Mouse (Mus musculus) G1E (cell line): ENCODE measurements around the gene Neurod4. TPM values are rescaled to one million over a fixed set of nuclear protein-coding genes. Genes with fewer than 3 reads are reported as not detected.

ENCODE experiments used
- ATAC-seq: 2 replicates; pipeline ENCODE4 v1.8.0; 2016; ENCODE audit warnings: mild to moderate bottlenecking; ENCODE audit not compliant: insufficient number of reproducible peaks, poor library complexity, low FRiP score, severe bottlenecking; ENCODE audit errors: extremely low read depth
- DNase-seq: peaks from one replicate; pipeline ENCODE4 v3.0.0; 2012; ENCODE audit warnings: low spot score
- H3K27me3 ChIP-seq: 2 replicates; pipeline ENCODE4 v1.6.1; 2012; ENCODE audit warnings: mild to moderate bottlenecking, low read length, inconsistent platforms; ENCODE audit not compliant: insufficient read depth
- H3K36me3 ChIP-seq: replicated peaks from 2 replicates; pipeline ENCODE3; 2012; ENCODE audit warnings: mild to moderate bottlenecking, inconsistent platforms
- H3K4me1 ChIP-seq: 2 replicates; pipeline ENCODE4 v1.6.1; 2012; ENCODE audit warnings: low read depth, low read length, inconsistent platforms, mixed read lengths; ENCODE audit not compliant: insufficient read depth
- H3K4me3 ChIP-seq: 2 replicates; pipeline ENCODE4 v1.5.1; 2012; ENCODE audit warnings: low read depth, mild to moderate bottlenecking, inconsistent platforms, low read length, moderate library complexity, mixed read lengths
- H3K9me3 ChIP-seq: replicated peaks from 2 replicates; pipeline ENCODE4 v1.6.1; 2012; ENCODE audit warnings: inconsistent platforms
- CTCF ChIP-seq: IDR thresholded peaks from 2 replicates; pipeline ENCODE4 v1.5.1; 2012; ENCODE audit warnings: low read depth, low read length, inconsistent platforms, mixed read lengths
- GATA1 ChIP-seq: IDR thresholded peaks from 2 replicates; pipeline ENCODE4 v1.6.1; 2012; ENCODE audit warnings: borderline replicate concordance, low read length, inconsistent platforms, mixed read lengths
- GATA2 ChIP-seq: IDR thresholded peaks from 2 replicates; pipeline ENCODE4 v1.6.1; 2012; ENCODE audit warnings: low read depth, low read length, inconsistent platforms, borderline replicate concordance
- POLR2AphosphoS5 ChIP-seq: IDR thresholded peaks from 2 replicates; pipeline ENCODE4 v1.6.1; 2012; ENCODE audit warnings: low read depth, low read length, inconsistent platforms; ENCODE audit not compliant: insufficient replicate concordance
- TAL1 ChIP-seq: conservative IDR thresholded peaks from 2 replicates; pipeline ENCODE4 v1.6.1; 2012; ENCODE audit warnings: low read depth, low read length, inconsistent platforms, mixed read lengths
- polyA plus RNA-seq: library from polyadenylated mRNA; stranded (reverse); fragments of >175 nt; gene quantifications from 2 replicates; pipeline ENCODE4 v1.2.3, GENCODE M21; 2012
- total RNA-seq, 2 experiments: library from RNA; stranded (forward) in 1 of 2; stranded (reverse) in 1 of 2; fragments of 200-1000 nt in 1 of 2; fragments of >200 nt in 1 of 2; fragmentation: Nextera tagmentation in 1 of 2; gene quantifications; 2 replicates each; pipeline ENCODE4 v1.2.3; 2014 to 2017

Neurod4 gene
- total and polyA plus RNA-seq, 3 experiments = 0.60 TPM; not detected in 2

DNA sequence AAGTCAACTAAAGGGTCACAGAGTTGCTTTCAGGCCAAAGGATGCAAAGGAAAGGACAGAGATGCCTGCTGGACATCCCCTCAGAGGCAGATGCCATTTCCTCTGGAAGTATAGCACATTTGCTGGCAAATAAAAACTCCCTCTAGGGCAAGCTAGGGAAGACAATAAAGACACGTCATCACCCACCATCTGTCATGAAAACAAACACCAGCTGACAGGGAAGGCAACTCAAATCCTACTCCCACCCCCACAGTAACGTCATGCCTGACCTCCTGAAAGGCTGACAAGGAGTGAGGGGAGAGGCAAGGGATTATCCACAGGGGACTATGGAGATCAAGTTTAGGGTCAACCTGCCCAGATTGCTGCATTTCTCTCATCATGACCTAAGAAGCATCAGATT, 35.8 kb downstream of the Neurod4 start:
- TF ChIP-seq GATA1 = no peak
- TF ChIP-seq CTCF = no peak
- TF ChIP-seq POLR2AphosphoS5 = no peak
- TF ChIP-seq TAL1 = no peak
- Histone ChIP-seq H3K9me3 (no peaks in the 10 kb centered on the region), H3K4me3 (no peak overlapping the region), H3K36me3 (no peaks in the 10 kb centered on the region), H3K4me1 (no peaks in the 10 kb centered on the region), H3K27me3 (no peaks in the 10 kb centered on the region)
- ATAC-seq (no peak), DNase-seq (no peak)

DNA sequence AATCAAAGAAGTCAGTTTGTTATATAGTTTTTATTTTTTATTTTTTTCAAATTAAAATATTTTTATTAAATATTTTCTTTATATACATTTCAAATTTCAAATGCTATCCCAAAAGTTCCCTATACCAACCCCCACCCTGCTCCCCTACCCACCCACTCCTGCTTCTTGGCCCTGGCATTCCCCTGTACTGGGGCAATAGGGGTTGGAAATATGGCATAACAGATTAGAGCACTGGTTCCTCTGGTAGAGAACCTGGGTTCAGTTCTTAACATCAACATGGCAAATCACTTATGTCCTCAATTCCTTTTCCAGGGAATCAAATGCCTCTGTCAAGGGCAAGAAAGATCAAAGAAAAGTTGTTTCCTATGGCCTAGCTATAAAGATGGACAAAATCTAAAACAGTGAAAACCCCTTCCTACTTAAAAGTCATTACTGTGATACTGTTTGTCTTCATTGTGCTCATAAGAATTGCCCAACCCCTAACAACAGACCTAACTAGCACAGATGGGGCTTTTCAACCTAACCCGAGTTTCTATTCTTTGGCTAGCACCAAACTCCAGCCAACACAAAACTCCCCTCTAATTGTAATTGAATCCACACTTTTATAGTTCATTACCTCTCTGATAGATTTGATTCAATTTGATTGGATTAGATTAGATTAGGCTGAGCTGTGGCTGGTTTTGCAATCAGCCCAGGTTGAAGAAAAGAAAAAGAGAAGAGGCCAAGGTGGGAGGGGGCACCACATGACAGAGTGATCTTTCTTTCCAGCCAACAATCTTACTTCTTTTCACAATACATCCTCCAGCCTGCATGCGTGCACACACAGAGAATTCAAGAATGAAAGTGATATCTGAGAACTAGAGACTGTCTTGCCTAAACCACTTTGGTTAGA, 41.5 kb downstream of the Neurod4 start:
- Histone ChIP-seq H3K9me3 (no peaks in the 10 kb centered on the region), H3K4me1 (no peaks in the 10 kb centered on the region), H3K27me3 (no peaks in the 10 kb centered on the region), H3K4me3 (no peak overlapping the region), H3K36me3 (no peaks in the 10 kb centered on the region)
- DNase-seq = no peak
- no peak for TF ChIP-seq POLR2AphosphoS5
- no peak for TF ChIP-seq TAL1
- TF ChIP-seq CTCF = no peak
- no peak for TF ChIP-seq GATA2
- no peak for ATAC-seq

- no peaks in the 10 kb centered on the region for H3K36me3 ChIP-seq
- TF ChIP-seq POLR2AphosphoS5 (no peak), GATA2 (no peak), TAL1 (no peak), GATA1 (no peak), CTCF (no peak)
- peaks cover 2% of the 10 kb centered on the region; the same call in 1 of the 2 replicates for H3K27me3 ChIP-seq
- DNase-seq (no peak), ATAC-seq (no peak)
- H3K9me3 ChIP-seq = no peaks in the 10 kb centered on the region
- no peaks in the 10 kb centered on the region for H3K4me1 ChIP-seq
- H3K4me3 ChIP-seq = no peak overlapping the region
These were observed 45.5 kb downstream of the Neurod4 start for GRCm38 (mm10) chr10:130234576-130234975.

GRCm38 (mm10) chr10:130232117-130232516, 47.9 kb downstream of the Neurod4 start:
- no peak for ATAC-seq
- TF ChIP-seq POLR2AphosphoS5 (no peak), GATA2 (no peak), CTCF (no peak), TAL1 (no peak), GATA1 (no peak)

DNA sequence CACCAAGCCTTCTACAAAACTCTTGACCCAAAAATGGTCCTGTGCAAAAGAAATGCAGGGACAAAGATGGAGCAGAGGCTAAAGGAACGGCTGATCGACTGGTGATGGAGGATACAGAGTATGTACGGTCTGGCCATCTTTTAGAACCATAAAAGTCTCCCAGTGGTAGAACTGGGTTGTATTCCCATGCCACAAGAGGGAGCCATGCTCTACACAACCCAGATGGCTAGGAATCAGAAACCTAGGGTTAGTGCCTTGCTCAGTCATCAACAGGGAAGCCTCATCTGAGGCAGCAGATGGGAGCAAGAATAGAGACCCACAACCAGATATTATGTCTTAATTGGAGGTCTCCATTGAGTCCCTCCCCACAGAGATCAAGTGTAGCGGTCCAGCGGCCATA, 50.5 kb downstream of the Neurod4 start:
- TF ChIP-seq POLR2AphosphoS5 (no peak), TAL1 (no peak)
- Histone ChIP-seq H3K27me3 (peaks cover 2% of the 10 kb centered on the region; the same call in 1 of the 2 replicates), H3K36me3 (no peaks in the 10 kb centered on the region), H3K4me3 (no peak overlapping the region), H3K4me1 (no peaks in the 10 kb centered on the region), H3K9me3 (no peaks in the 10 kb centered on the region)
- ATAC-seq = peak; percentile 41; the same call in 1 of the 2 replicates
- no peak for DNase-seq

More at GRCm38 (mm10) chr10:130232117-130232516, 47.9 kb downstream of the Neurod4 start:
- Histone ChIP-seq H3K36me3 (no peaks in the 10 kb centered on the region), H3K27me3 (peaks cover 2% of the 10 kb centered on the region; the same call in 1 of the 2 replicates), H3K9me3 (no peaks in the 10 kb centered on the region), H3K4me1 (no peaks in the 10 kb centered on the region), H3K4me3 (no peak overlapping the region)
- no peak for DNase-seq

- TF ChIP-seq CTCF (peak; percentile 70), GATA2 (no peak)
- ATAC-seq (peak; percentile 74; the same call in 1 of the 2 replicates), DNase-seq (peak; percentile 36)
- H3K36me3 ChIP-seq = no peaks in the 10 kb centered on the region
- no peak overlapping the region for H3K4me3 ChIP-seq
- H3K27me3 ChIP-seq = peaks cover 2% of the 10 kb centered on the region; the same call in 1 of the 2 replicates
- H3K9me3 ChIP-seq = no peaks in the 10 kb centered on the region
- no peaks in the 10 kb centered on the region for H3K4me1 ChIP-seq
These were observed 51.8 kb downstream of the Neurod4 start for GRCm38 (mm10) chr10:130228246-130228645.
